Mouse (Mus musculus) small intestine, adult 2 months (tissue): Measurements from ENCODE around the gene Prepl. TPM values are rescaled to one million over a fixed set of nuclear protein-coding genes. Genes with fewer than 3 reads are reported as not detected.

Experiments used
- H3K27ac ChIP-seq: fragments of 200-500 bp; 2 replicates; pipeline ENCODE4 v1.5.1; 2012; ENCODE audit warnings: low read depth, low read length, control low read depth, inconsistent platforms; ENCODE audit not compliant: insufficient read depth
- H3K27me3 ChIP-seq: fragments of 200-500 bp; 2 replicates; pipeline ENCODE4 v1.6.1; 2012; ENCODE audit warnings: mild to moderate bottlenecking, moderate library complexity, low read length, inconsistent platforms; ENCODE audit not compliant: control insufficient read depth, insufficient read depth
- H3K36me3 ChIP-seq: fragments of 200-500 bp; 2 replicates; pipeline ENCODE4 v1.6.1; 2012; ENCODE audit warnings: mild to moderate bottlenecking, low read length, control low read depth, inconsistent platforms; ENCODE audit not compliant: control insufficient read depth, insufficient read depth
- H3K4me1 ChIP-seq: fragments of 200-500 bp; 2 replicates; pipeline ENCODE4 v1.6.1; 2012; ENCODE audit warnings: low read length, inconsistent platforms, mixed read lengths; ENCODE audit not compliant: control insufficient read depth, insufficient read depth, insufficient read length
- H3K4me3 ChIP-seq: fragments of 200-500 bp; 2 replicates; pipeline ENCODE4 v1.5.1; 2012; ENCODE audit warnings: low read depth, mild to moderate bottlenecking, control low read depth, inconsistent platforms, low read length, moderate library complexity
- CTCF ChIP-seq: fragments of 200-500 bp; IDR thresholded peaks from 2 replicates; pipeline ENCODE4 v1.5.1; 2012; ENCODE audit warnings: low read depth, mild to moderate bottlenecking, control low read depth, inconsistent platforms, low read length, moderate library complexity, mixed read lengths; ENCODE audit not compliant: insufficient replicate concordance, insufficient read length; ENCODE audit errors: extremely low read depth
- POLR2A ChIP-seq: fragments of 200-500 bp; IDR thresholded peaks from 2 replicates; pipeline ENCODE4 v1.6.1; 2012; ENCODE audit warnings: low read depth, mild to moderate bottlenecking, control low read depth, inconsistent platforms, low read length, moderate library complexity
- WGBS: fragments of 180-500 bp; shearing (Covaris S2); methylation state at CpG from one replicate; pipeline ENCODE4 v1.1.7; 2018; 5-methylcytosine and 5-hydroxymethylcytosine counted together
- polyA plus RNA-seq: library from polyadenylated mRNA; depleted of rRNA; stranded (reverse); fragments of >200 nt; gene quantifications from 2 replicates; pipeline ENCODE4 v1.2.3, GENCODE M21; 2012; rRNA removed

Gene Prepl
- polyA plus RNA-seq, 1 experiment: 3.0 TPM

DNA sequence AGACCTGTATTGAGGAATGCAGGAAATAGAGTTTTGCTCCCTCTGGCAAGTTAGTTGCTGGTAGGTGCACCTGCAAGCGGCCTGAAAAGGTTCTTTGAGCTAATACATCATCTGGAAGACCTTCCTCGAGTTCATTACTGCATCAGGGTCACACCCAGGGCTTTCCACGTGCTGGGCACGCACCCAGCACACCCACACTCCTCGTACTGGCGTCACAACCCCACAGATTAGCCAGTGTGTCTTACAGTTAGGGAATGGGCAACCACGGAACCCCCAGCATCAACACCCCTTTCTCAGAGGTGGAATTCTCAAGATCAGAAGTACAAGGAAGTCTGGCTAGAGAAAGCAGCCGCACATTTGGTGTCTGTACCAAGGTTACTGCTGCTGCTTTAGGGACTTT lies 65.8 kb downstream of the Prepl start:
- TF ChIP-seq CTCF (no peak), POLR2A (no peak)
- no peak overlapping the region for H3K27ac ChIP-seq
- WGBS: 42% methylated on average over 8 of the region's 8 CpGs

DNA sequence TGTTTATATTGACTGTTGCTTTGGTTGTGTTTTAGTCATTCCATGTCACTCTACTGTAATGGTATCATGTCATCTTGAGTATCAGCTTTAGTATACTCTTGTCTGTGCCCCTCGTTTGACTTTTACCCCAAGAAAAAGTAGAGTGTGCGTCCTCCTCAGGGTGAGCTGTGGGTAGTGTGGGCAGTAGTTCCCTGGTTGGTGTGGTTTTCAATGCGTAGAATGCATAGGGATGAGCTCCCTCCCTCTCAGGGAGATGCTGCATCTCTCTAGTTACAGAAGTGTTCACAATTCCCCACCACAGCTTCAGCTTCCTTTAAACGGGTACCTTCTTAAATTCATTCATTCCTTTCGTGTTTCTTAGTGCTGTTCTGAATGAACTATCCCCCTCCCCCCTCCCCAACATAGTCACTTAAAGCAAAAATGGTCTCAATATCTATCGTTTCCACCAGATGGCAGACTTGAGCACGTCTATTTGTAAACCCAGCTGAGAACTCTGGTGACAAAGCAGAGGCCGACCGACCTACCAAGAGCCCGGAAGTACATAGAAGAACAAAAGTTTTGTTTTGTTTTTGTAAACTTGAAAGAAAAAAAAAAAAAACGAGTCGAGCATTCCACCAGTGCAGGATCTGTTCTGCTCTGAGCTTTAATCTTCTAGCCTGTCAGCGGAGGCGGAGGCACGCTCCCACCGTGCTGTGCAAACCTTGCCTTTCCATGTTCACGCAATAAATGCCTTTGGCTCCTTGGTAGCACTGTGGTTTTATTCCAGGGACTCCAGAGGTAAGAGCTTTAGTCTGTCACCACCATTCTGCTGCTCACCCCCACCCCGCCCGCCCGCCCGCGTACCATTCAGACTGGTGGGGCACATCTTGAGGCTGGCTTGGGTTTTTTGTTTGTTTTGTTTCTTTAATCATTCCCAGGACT lies 66.5 kb downstream of the Prepl start:
- H3K27me3 ChIP-seq: no peaks in the 10 kb centered on the region
- TF ChIP-seq CTCF (peak; percentile 53; the same call in 1 of the 2 replicates), POLR2A (no peak; the same call in 1 of the 2 replicates)
- H3K36me3 ChIP-seq: no peaks in the 10 kb centered on the region
- 26% methylated on average over 22 of the region's 22 CpGs for WGBS
- H3K27ac ChIP-seq: peak overlapping the region; percentile 48; the same call in 1 of the 2 replicates
- H3K4me1 ChIP-seq: peaks cover 15% of the 10 kb centered on the region
- H3K4me3 ChIP-seq: peak overlapping the region; percentile 46

More for the DNA sequence above, 65.8 kb downstream of the Prepl start:
- Histone ChIP-seq H3K27me3 (no peaks in the 10 kb centered on the region), H3K4me3 (no peak overlapping the region), H3K4me1 (peaks cover 15% of the 10 kb centered on the region), H3K36me3 (no peaks in the 10 kb centered on the region)

DNA sequence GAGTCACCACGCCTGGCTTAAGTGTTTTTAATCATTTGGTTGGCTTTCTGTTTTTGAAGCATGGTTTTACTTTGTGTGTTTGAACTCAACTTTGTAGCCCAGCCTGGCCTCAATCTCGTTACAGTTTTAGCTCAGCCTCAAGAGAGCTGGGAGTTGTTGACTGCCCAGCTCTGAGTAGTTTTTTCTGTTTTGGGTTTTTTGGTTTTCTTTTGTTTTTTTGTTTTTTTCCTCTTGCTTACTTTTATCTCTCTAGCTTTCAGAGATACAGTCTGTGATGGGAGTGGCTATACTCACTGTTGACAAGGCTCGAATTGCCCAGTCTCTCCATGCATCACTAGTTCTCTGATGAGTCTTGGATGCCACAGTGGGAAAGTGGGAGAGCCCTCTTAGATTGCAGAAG lies 69.7 kb downstream of the Prepl start:
- Histone ChIP-seq H3K27me3 (no peaks in the 10 kb centered on the region), H3K4me3 (no peak overlapping the region), H3K27ac (no peak overlapping the region), H3K4me1 (peaks cover 9% of the 10 kb centered on the region), H3K36me3 (0 out of 2 replicates have a peak, but pooled peaks cover 1% of the 10 kb centered on the region)
- TF ChIP-seq POLR2A (no peak), CTCF (no peak)
- 82% methylated on average over 3 of the region's 3 CpGs for WGBS

DNA sequence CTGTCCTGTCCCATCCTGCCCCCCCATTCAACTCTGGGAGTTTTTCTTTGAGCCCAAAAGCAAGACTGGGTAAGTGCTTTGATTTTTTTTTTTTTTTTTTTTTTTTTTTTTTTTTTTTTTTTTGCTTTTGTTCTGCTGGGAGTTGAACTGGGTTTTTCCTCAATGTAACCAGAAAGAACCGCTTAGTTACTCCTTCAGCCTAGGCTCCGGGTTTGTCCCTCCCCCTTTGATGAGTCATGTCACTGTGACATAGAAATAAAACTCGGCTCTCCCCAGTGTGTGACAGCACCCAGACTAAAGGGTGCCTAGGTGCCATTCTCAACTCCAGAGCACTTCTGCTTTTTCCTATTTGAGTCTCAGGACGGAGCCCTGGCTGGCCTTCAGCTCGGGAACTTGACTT lies 71.2 kb downstream of the Prepl start:
- Histone ChIP-seq H3K27me3 (no peaks in the 10 kb centered on the region), H3K4me3 (no peak overlapping the region), H3K27ac (no peak overlapping the region), H3K4me1 (peaks cover 1% of the 10 kb centered on the region), H3K36me3 (0 out of 2 replicates have a peak, but pooled peaks cover 3% of the 10 kb centered on the region)
- TF ChIP-seq CTCF: no peak
- no peak for TF ChIP-seq POLR2A
- WGBS: 49% methylated on average over 5 of the region's 5 CpGs

DNA sequence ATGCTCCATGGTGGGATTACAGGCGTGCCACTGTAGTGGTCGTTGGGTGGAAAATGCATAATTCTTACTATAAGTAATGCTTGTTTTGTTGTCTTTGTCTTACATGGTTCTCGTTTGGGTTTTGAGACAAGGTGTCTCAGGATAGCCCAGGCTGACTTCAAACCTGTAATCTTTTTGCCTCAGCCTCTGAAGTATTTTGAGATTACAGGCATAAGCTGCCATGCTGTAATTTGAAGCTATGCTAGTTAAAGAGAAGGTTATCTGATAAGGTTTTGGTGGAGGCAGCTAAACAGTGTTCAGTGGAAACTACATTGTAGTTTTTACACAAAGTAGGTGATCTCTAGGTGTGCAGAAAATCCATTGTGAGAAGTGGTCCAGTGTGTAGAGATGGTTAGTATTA lies 71.7 kb downstream of the Prepl start:
- TF ChIP-seq POLR2A (no peak), CTCF (no peak)
- H3K4me3 ChIP-seq: no peak overlapping the region
- no peaks in the 10 kb centered on the region for H3K4me1 ChIP-seq
- WGBS: 81% methylated on average over 3 of the region's 3 CpGs
- peaks cover 6% of the 10 kb centered on the region for H3K36me3 ChIP-seq
- H3K27me3 ChIP-seq: no peaks in the 10 kb centered on the region
- H3K27ac ChIP-seq: no peak overlapping the region

DNA sequence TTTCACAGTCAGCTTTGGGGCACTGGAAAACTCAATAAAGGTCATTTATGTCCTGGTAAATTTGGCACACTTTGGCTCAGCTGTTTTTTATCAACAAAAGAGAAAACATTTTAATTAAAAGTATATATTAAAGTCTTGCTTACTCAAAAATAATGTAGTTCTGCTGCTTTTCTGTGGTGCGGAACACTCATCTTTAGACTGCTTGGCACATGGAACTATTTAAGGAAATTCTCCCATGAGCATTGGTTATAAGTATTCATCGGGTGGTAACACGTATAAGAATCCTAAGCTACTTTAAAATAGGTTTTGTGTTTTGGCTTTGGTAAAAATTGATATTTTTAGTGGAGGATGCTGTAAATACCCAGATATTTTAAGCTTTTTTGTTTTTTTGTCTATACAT lies 75.4 kb downstream of the Prepl start:
- Histone ChIP-seq H3K4me3 (no peak overlapping the region), H3K4me1 (no peaks in the 10 kb centered on the region), H3K36me3 (peaks cover 27% of the 10 kb centered on the region), H3K27ac (no peak overlapping the region), H3K27me3 (no peaks in the 10 kb centered on the region)
- WGBS: 97% methylated on average over 3 of the region's 3 CpGs
- TF ChIP-seq CTCF (no peak), POLR2A (no peak)

DNA sequence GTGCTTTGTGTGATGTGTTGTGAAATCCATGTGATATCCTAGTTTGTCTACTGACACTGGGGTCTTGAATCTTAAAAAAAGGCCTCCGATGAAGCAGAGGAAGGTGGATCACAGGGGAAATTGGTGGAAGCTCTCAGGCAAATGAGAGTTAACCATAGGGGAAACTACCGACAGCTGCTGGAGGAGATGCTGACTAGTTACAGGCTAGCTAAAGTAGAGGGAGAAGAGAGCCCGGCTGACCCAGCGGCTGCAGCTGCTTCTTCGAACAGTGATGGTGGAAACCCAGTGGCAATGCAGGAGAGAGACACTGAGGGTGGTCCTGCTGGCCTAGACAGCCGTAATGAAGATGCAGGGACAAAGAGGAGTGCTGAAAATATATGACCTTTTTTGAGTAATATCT lies 76.6 kb downstream of the Prepl start:
- H3K27ac ChIP-seq: no peak overlapping the region
- 89% methylated on average over 6 of the region's 6 CpGs for WGBS
- H3K4me1 ChIP-seq: no peaks in the 10 kb centered on the region
- H3K4me3 ChIP-seq: no peak overlapping the region
- no peak for TF ChIP-seq CTCF
- no peak for TF ChIP-seq POLR2A
- H3K36me3 ChIP-seq: peaks cover 28% of the 10 kb centered on the region
- no peaks in the 10 kb centered on the region for H3K27me3 ChIP-seq

Other genes with a start within 250 kb of the Prepl start
- gene Ppm1b, start 133.5 kb downstream of the Prepl start, polyA plus RNA-seq: 8.2 and 17.6 TPM in 2 replicates
- gene Slc3a1, start 61.9 kb downstream of the Prepl start, polyA plus RNA-seq: 30.3 and 122 TPM in 2 replicates
- 3.3 and 5.9 TPM in 2 replicates for gene Camkmt, start 311 bp upstream of the Prepl start, polyA plus RNA-seq